Mouse (Mus musculus) ES-Bruce4 (cell line): ENCODE measurements around the gene Nsd2. TPM values are rescaled to one million over a fixed set of nuclear protein-coding genes. Genes with fewer than 3 reads are reported as not detected.

ENCODE experiments used
- H3K27ac ChIP-seq: 2 replicates; pipeline ENCODE4 v1.5.1; 2012; ENCODE audit warnings: low read length, inconsistent platforms; ENCODE audit not compliant: insufficient read depth
- H3K27me3 ChIP-seq: 2 replicates; pipeline ENCODE4 v1.6.1; 2012; ENCODE audit warnings: mild to moderate bottlenecking, low read length, inconsistent platforms; ENCODE audit not compliant: control insufficient read depth, poor library complexity, insufficient read depth, severe bottlenecking
- H3K36me3 ChIP-seq: 2 replicates; pipeline ENCODE4 v1.6.1; 2012; ENCODE audit warnings: inconsistent platforms, mild to moderate bottlenecking, low read length, moderate library complexity; ENCODE audit not compliant: control insufficient read depth, poor library complexity, insufficient read depth, severe bottlenecking
- H3K4me1 ChIP-seq: one replicate; pipeline ENCODE4 v1.8.1; 2011; ENCODE audit warnings: low read length; ENCODE audit not compliant: control insufficient read depth, insufficient read depth
- H3K4me3 ChIP-seq: 2 replicates; pipeline ENCODE4 v1.5.1; 2011; ENCODE audit warnings: low read depth, mild to moderate bottlenecking, low read length
- H3K9ac ChIP-seq: 2 replicates; pipeline ENCODE4 v1.6.1; 2012; ENCODE audit warnings: low read depth, mild to moderate bottlenecking, inconsistent platforms; ENCODE audit not compliant: poor library complexity, severe bottlenecking
- H3K9me3 ChIP-seq: replicated peaks from 2 replicates; pipeline ENCODE4 v1.6.1; 2012; ENCODE audit warnings: mild to moderate bottlenecking, low read length, inconsistent platforms; ENCODE audit not compliant: control insufficient read depth, poor library complexity, insufficient read depth, severe bottlenecking
- CTCF ChIP-seq: IDR thresholded peaks from one replicate; pipeline ENCODE4 v1.8.1; 2011; ENCODE audit warnings: low read depth, low read length
- EP300 ChIP-seq: IDR thresholded peaks from 2 replicates; pipeline ENCODE4 v1.6.1; 2011; ENCODE audit warnings: low read depth, low read length; ENCODE audit not compliant: insufficient read depth
- POLR2A ChIP-seq: IDR thresholded peaks from one replicate; pipeline ENCODE4 v1.8.1; 2011; ENCODE audit warnings: low read length; ENCODE audit not compliant: insufficient read depth
- polyA plus RNA-seq: library from polyadenylated mRNA; stranded (reverse); fragments of >200 nt; gene quantifications from 2 replicates; pipeline ENCODE4 v1.2.4, GENCODE M21; 2011; ENCODE audit warnings: low read depth; ENCODE audit not compliant: missing spikeins, insufficient read depth, insufficient read length

Gene Nsd2
- polyA plus RNA-seq, 1 experiment, result 109 TPM

GRCm38 (mm10) chr5:33830832-33831231 is 10.3 kb downstream of the Nsd2 start:
- no peak for TF ChIP-seq CTCF
- TF ChIP-seq EP300, result no peak
- no peak for TF ChIP-seq POLR2A
- no peaks in the 10 kb centered on the region for H3K4me1 ChIP-seq
- no peak overlapping the region for H3K9ac ChIP-seq
- no peaks in the 10 kb centered on the region; the same call in 1 of the 2 replicates for H3K27me3 ChIP-seq
- no peaks in the 10 kb centered on the region for H3K36me3 ChIP-seq
- no peaks in the 10 kb centered on the region for H3K9me3 ChIP-seq
- H3K27ac ChIP-seq, result no peak overlapping the region
- H3K4me3 ChIP-seq, result no peak overlapping the region

GRCm38 (mm10) chr5:33841331-33841730 is 20.8 kb downstream of the Nsd2 start:
- TF ChIP-seq CTCF, result no peak
- no peak for TF ChIP-seq POLR2A
- no peak for TF ChIP-seq EP300
- no peaks in the 10 kb centered on the region for H3K36me3 ChIP-seq
- H3K4me3 ChIP-seq, result no peak overlapping the region
- no peaks in the 10 kb centered on the region for H3K27me3 ChIP-seq
- no peaks in the 10 kb centered on the region for H3K9me3 ChIP-seq
- no peaks in the 10 kb centered on the region for H3K4me1 ChIP-seq
- H3K27ac ChIP-seq, result no peak overlapping the region
- H3K9ac ChIP-seq, result no peak overlapping the region

GRCm38 (mm10) chr5:33842549-33842948 is 22.0 kb downstream of the Nsd2 start:
- H3K27me3 ChIP-seq, result no peaks in the 10 kb centered on the region
- no peaks in the 10 kb centered on the region for H3K4me1 ChIP-seq
- TF ChIP-seq POLR2A, result no peak
- no peak for TF ChIP-seq CTCF
- TF ChIP-seq EP300, result no peak
- H3K27ac ChIP-seq, result no peak overlapping the region
- no peak overlapping the region for H3K4me3 ChIP-seq
- H3K9ac ChIP-seq, result no peak overlapping the region
- no peaks in the 10 kb centered on the region for H3K9me3 ChIP-seq
- no peaks in the 10 kb centered on the region for H3K36me3 ChIP-seq

GRCm38 (mm10) chr5:33851466-33851865 is 30.9 kb downstream of the Nsd2 start:
- Histone ChIP-seq H3K36me3 (peaks cover 6% of the 10 kb centered on the region), H3K4me3 (no peak overlapping the region), H3K9ac (no peak overlapping the region), H3K27ac (no peak overlapping the region), H3K27me3 (no peaks in the 10 kb centered on the region), H3K4me1 (no peaks in the 10 kb centered on the region), H3K9me3 (0 out of 2 replicates have a peak, but pooled peaks cover under 1% of the 10 kb centered on the region)
- TF ChIP-seq CTCF (no peak), EP300 (no peak)

DNA sequence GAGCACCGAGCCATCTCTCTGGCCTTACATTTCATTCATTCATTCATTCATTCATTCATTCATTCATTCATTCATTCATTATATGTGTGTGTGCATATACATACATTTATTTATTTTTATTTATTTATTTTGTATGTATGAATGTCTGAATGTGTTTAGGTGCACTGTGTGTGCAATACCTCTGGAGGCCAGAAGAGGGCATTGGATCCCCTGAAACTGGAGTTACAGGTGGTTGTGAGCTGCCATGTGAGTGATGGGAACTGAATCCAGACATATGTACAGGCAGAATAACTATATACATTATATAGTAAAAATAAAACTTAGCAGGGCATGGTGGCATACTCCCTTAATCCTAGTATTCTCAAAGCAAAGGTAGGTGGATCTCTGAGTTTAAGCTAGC is 32.6 kb downstream of the Nsd2 start:
- H3K9ac ChIP-seq, result no peak overlapping the region
- no peaks in the 10 kb centered on the region for H3K4me1 ChIP-seq
- no peak for TF ChIP-seq EP300
- TF ChIP-seq CTCF, result peak; percentile 6
- TF ChIP-seq POLR2A, result no peak
- H3K9me3 ChIP-seq, result peaks cover 12% of the 10 kb centered on the region
- H3K4me3 ChIP-seq, result no peak overlapping the region
- H3K27ac ChIP-seq, result no peak overlapping the region
- H3K27me3 ChIP-seq, result no peaks in the 10 kb centered on the region
- peaks cover 13% of the 10 kb centered on the region for H3K36me3 ChIP-seq

GRCm38 (mm10) chr5:33854019-33854418 is 33.5 kb downstream of the Nsd2 start:
- H3K27ac ChIP-seq, result no peak overlapping the region
- H3K9me3 ChIP-seq, result peaks cover 13% of the 10 kb centered on the region
- peak; percentile 14 for TF ChIP-seq CTCF
- TF ChIP-seq POLR2A, result no peak
- H3K27me3 ChIP-seq, result no peaks in the 10 kb centered on the region
- no peak overlapping the region for H3K4me3 ChIP-seq
- peaks cover 13% of the 10 kb centered on the region for H3K36me3 ChIP-seq
- no peaks in the 10 kb centered on the region for H3K4me1 ChIP-seq
- no peak overlapping the region for H3K9ac ChIP-seq
